Mouse (Mus musculus) common myeloid progenitor, adult 5-6 weeks (primary cell): Measurements from ENCODE around the gene Ccdc153. TPM values are rescaled to one million over a fixed set of nuclear protein-coding genes. Genes with fewer than 3 reads are reported as not detected.

Source experiments
- ATAC-seq: replicated peaks from 2 replicates; pipeline ENCODE4 v1.8.0; 2016; ENCODE audit warnings: low read depth, mild to moderate bottlenecking, moderate TSS enrichment, inconsistent platforms; ENCODE audit not compliant: poor library complexity, severe bottlenecking
- total RNA-seq: library from RNA; stranded (forward); fragments of 200-1000, 187-1606 nt; gene quantifications from 2 replicates; pipeline ENCODE4 v1.2.3, GENCODE M21; 2017

Ccdc153 gene
- total RNA-seq, 1 experiment from 2014 or later: not detected

GRCm38 (mm10) chr9:44269077-44269476 lies 28.6 kb downstream of the Ccdc153 start:
- no peak for ATAC-seq

DNA sequence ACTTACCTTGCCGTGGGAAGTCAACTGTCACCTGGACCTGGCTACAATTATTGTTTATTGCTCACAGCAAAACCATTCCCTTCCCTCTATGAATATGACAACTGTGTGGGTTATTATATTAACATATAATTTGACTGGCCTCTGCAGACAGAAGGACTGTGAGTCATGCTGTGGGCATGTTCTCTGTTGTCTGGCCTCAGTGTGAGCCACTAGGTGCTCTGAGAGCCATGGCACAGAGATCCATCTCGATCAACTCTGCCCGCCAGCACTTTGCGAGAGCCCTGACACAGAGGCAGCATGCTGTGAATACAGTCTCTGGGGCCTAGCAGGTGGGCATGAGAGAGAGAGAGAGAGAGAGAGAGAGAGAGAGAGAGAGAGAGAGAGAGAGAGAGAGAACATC lies 29.5 kb downstream of the Ccdc153 start:
- no peak for ATAC-seq

- no peak for ATAC-seq
These were observed 42.7 kb downstream of the Ccdc153 start for GRCm38 (mm10) chr9:44283183-44283582.

GRCm38 (mm10) chr9:44286256-44286850 lies 45.9 kb downstream of the Ccdc153 start:
- 0 out of 2 replicates have a peak, but pooled peaks have one; percentile 6 for ATAC-seq

DNA sequence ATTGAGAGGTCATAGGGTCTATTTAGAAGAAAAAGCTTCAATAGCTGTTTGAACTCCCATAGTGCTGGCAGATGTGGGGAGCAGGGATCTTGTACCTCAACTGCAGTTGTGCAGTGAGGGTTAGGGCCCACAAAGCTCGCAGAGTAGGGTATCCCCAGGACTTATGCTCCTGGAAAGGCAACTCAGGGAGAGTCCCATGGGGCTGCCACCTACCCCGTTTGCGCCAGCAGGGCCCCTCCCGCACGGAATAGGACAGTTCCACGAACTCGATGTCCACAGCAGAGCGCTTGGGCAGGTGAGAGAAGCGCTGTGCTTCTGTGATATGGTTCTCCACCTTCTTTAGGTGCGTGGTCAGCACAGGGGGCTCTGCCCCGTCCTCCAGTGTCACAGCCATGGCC lies 46.5 kb downstream of the Ccdc153 start:
- ATAC-seq: 0 out of 2 replicates have a peak, but pooled peaks have one; percentile 1

DNA sequence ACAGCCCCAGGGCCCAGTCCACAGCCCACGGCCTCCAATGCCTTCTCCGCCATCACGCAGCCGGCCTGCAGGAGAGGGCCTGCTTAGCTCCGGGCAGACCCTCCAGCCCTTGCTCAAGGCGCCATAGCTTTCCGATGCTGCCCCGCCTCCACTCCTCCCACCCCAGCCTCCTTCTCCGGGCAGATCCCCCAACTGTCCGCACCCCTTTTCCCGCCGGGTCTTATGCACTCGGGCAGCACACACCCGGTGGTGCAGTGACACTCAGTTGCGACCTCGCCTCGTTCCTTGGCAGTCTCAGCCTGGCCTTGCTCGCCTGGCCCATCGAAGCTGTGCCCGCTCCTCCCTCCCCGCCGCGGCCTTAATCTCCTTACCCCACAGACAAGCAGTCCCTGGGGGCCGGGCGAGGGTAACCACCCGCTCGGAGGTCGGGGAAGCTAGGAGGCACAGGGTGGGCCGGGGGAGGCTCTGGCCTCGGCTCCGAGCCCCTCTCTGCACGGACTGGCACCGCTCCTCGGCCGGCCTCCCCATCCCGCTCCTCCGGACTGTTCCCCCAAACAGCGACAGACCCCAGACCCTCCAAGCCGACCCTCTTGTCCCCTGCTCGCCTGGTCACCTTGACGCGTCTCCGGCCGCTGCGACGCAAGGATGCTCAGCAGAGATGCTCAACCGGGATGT lies 47.1 kb downstream of the Ccdc153 start:
- ATAC-seq: peak; percentile 46

DNA sequence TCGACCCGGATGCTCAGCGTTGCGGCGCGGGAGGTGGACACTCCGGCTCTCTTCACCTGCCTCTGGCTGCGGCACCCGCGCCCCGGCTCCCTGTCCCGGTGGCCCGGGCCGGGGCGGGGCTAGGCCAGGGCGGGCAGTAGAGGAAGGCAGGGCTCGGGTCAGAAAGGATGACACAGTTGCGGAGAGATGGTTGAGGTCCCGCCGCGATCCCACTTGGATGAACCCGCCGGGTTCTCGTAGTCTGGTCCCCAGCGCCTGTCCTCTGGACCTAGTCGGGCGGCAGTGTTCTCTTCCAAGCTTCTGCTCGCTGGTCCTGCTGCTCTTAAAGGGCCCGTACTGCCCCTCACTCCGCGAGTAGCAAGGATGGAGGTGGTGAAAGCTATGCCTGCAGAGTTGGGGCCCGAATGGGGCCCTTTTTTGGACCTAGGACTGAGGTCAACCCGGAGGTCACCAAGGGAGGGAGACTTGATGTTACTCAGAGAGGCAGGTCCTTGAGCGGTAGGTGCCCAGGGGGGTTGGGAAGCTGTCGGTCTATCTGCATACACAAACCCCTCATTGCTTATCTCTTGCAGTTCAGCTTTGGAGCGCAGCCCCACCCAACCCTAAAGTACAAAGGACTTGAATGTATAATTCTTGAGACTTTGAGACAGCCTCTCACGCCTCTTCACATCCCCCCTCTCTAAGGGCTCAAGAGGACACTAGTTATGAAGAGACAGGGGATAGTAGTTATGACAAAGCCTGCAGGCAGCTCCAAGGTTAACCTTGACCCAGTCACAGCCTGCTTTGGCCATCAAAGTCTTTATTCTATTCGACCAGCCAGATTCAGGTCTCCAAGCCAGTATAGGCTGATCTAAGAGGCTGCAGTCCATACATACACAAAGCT lies 47.8 kb downstream of the Ccdc153 start, which contains the start of gene Abcg4:
Abcg4 (minus strand) TSS at position 540 of the 883 bp plus-strand sequence.
- ATAC-seq: peak; percentile 54

DNA sequence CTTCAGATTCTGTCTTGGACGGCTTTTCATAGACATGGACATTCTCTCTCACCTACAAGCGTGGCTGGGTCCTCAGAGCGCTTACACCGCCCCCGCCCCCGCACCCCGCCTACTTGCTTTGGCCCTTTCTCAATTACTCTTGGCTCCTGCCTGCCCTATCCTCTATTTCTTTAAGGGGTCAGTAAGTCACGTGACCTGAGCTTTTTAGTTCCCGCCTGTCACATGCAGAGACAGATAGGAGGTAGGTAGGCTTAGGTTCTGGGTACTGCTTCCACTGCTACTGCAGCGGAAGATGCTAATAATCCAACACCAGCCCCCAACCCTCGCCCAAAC lies 48.4 kb downstream of the Ccdc153 start:
- ATAC-seq: no peak

DNA sequence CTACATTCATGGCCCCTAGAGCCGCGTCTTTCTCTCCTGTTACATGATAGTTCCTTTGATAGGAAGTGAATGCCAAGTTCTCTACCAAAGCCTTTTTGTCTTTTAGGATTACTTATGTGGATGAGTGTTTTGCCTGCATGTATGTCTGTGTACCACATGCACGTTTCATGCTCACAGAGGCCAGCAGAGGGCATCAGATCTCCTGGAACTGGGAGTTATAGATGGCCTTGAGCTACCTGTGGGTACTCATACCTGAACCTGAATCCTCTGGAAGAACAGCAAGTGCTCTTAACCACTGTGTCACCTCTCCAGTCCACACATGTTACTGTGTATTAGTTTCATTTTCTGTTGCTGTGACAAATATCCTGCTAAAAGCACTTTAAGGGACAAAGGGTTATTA lies 52.0 kb downstream of the Ccdc153 start:
- ATAC-seq: no peak

Other genes starting within 250 kb of the Ccdc153 start
- gene Thy1, start 197.3 kb upstream of the Ccdc153 start, total RNA-seq: 0.78 and 4.3 TPM in 2 replicates
- gene Usp2, start 173.7 kb upstream of the Ccdc153 start, total RNA-seq: 3.8 and 5.0 TPM in 2 replicates
- gene Mfrp, start 138.9 kb upstream of the Ccdc153 start, total RNA-seq: not detected in 2 replicates
- gene C1qtnf5, start 133.4 kb upstream of the Ccdc153 start, total RNA-seq: not detected in 2 replicates
- not detected in 2 replicates for gene Gm49380, start 127.2 kb upstream of the Ccdc153 start, total RNA-seq
- gene Rnf26, start 127.2 kb upstream of the Ccdc153 start, total RNA-seq: 19.3 and 21.8 TPM in 2 replicates
- gene Mcam, start 106.2 kb upstream of the Ccdc153 start, total RNA-seq: 0.15 and 2.6 TPM in 2 replicates
- 27.7 and 32.7 TPM in 2 replicates for gene Cbl, start 6.6 kb upstream of the Ccdc153 start, total RNA-seq
- 0.58 TPM in 1 of 2 replicates, not detected in the other for gene Pdzd3, start 10.8 kb downstream of the Ccdc153 start, total RNA-seq
- 1.6 and 3.4 TPM in 2 replicates for gene Nlrx1, start 27.9 kb downstream of the Ccdc153 start, total RNA-seq
- gene Abcg4, start 47.9 kb downstream of the Ccdc153 start, total RNA-seq: 4.2 and 4.8 TPM in 2 replicates
- gene Hinfp, start 65.0 kb downstream of the Ccdc153 start, total RNA-seq: 10.6 and 12.1 TPM in 2 replicates
- gene C2cd2l, start 79.6 kb downstream of the Ccdc153 start, total RNA-seq: 2.1 and 4.4 TPM in 2 replicates
- gene Dpagt1, start 85.3 kb downstream of the Ccdc153 start, total RNA-seq: 10.6 and 14.2 TPM in 2 replicates
- 286 and 311 TPM in 2 replicates for gene H2afx, start 94.0 kb downstream of the Ccdc153 start, total RNA-seq
- 71.4 and 73.7 TPM in 2 replicates for gene Hmbs, start 103.6 kb downstream of the Ccdc153 start, total RNA-seq
- gene Vps11, start 121.0 kb downstream of the Ccdc153 start, total RNA-seq: 16.9 and 18.6 TPM in 2 replicates
- gene Hyou1, start 138.8 kb downstream of the Ccdc153 start, total RNA-seq: 90.4 and 99.1 TPM in 2 replicates
- gene Slc37a4, start 156.2 kb downstream of the Ccdc153 start, total RNA-seq: 15.7 and 26.1 TPM in 2 replicates
- 2,354 and 2,766 TPM in 2 replicates for gene Rps25, start 166.5 kb downstream of the Ccdc153 start, total RNA-seq
- gene Trappc4, start 166.9 kb downstream of the Ccdc153 start, total RNA-seq: 29.5 and 39.8 TPM in 2 replicates
- 18.8 and 35.2 TPM in 2 replicates for gene Ccdc84, start 177.9 kb downstream of the Ccdc153 start, total RNA-seq
- gene Foxr1, start 200.5 kb downstream of the Ccdc153 start, total RNA-seq: not detected in 2 replicates
- gene Upk2, start 214.3 kb downstream of the Ccdc153 start, total RNA-seq: not detected in 2 replicates
- gene Bcl9l, start 242.1 kb downstream of the Ccdc153 start, total RNA-seq: 3.1 and 5.7 TPM in 2 replicates